Mouse (Mus musculus) spleen, adult 18-20 months (tissue): ENCODE measurements around the gene Mcfd2.

Experiments used
- DNase-seq, 2 experiments: peaks; one replicate each; pipeline ENCODE4 v3.0.0; 2022; ENCODE audit warnings: mixed read lengths in 2 of 2

Gene Mcfd2

GRCm38 (mm10) chr17:87236725-87237650, 28.7 kb downstream of the Mcfd2 start:
- no peak for DNase-seq

- DNase-seq: no peak
Observed at GRCm38 (mm10) chr17:87235019-87235418, 30.7 kb downstream of the Mcfd2 start.

GRCm38 (mm10) chr17:87227878-87228277, 37.9 kb downstream of the Mcfd2 start:
- no peak for DNase-seq

GRCm38 (mm10) chr17:87226079-87226640, 39.6 kb downstream of the Mcfd2 start:
- DNase-seq: no peak

GRCm38 (mm10) chr17:87225384-87225783, 40.4 kb downstream of the Mcfd2 start:
- DNase-seq: no peak

- DNase-seq: no peak
Observed at GRCm38 (mm10) chr17:87224461-87224860, 41.3 kb downstream of the Mcfd2 start.

GRCm38 (mm10) chr17:87219456-87219855, 46.3 kb downstream of the Mcfd2 start:
- no peak for DNase-seq

- DNase-seq: no peak
Observed at GRCm38 (mm10) chr17:87214523-87214922, 51.2 kb downstream of the Mcfd2 start.

- no peak for DNase-seq
Observed at GRCm38 (mm10) chr17:87210525-87210924, 55.2 kb downstream of the Mcfd2 start.

- no peak for DNase-seq
Observed at GRCm38 (mm10) chr17:87206885-87207284, 58.9 kb downstream of the Mcfd2 start.
